Mouse (Mus musculus) heart, postnatal 25 days (tissue): ENCODE results near the gene Creld2. TPM values are rescaled to one million over a fixed set of nuclear protein-coding genes. Genes with fewer than 3 reads are reported as not detected.
"Not testable (repeated sequence)": the region's sequence is repeated elsewhere in the genome, so short reads cannot be mapped to it uniquely, and the experiment has no call there.

Experiments
- DNase-seq: peaks from one replicate; pipeline ENCODE4 v3.0.0; 2022; ENCODE audit warnings: low spot score
- intact Hi-C: fragments of 180-260 bp; cut with DNase I; formaldehyde crosslinking; loops from one replicate; pipeline ENCODE4 v1.15.1; 2025
- total RNA-seq, 2 experiments: library from RNA; stranded (reverse); gene quantifications; 2 replicates each; pipeline ENCODE4 v1.2.3; 2021

Creld2 gene
- total RNA-seq: 10 to 100 TPM; 24.7 to 27.3 TPM

DNA sequence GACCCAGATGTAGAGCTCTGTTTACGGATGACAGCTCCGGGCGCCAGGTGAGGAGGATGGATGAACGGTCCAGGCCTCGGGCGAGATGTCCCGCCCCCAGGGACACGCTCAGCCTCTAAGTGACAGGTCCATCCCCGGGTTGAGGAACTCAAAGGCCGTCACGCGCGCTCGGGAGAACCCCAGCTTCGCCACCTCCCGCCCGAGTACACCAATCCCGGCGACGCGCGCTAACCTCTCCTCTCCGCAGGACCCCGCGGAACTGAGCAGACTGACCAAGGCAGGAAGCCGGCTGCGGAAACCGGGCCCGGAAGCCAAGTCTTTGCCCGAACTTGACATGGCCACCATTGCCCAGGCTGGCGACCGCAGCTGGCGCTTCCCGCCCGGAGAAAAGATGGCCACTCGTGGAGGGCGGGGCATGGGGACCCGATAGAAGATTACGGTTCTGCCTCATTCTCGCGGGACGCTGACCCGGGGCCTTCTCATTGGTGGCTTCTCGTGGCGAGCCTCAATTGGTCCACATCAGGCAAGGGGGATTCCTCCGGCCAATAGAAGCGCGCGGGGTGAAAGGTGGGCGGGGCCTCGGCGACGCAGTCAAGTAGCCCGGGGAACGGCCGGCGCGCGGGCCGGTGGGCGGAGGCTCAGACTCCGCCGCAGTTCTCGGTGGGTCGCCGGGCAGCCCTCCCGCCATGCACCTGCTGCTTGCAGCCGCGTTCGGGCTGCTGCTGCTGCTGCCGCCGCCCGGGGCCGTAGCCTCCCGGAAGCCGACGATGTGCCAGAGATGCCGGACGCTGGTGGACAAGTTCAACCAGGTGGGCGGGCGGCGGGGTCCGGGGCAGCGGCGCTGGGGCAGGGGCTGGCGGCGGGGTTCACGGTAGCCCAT, at the start of gene Creld2, which contains the start of gene Alg12:
TSS of gene Creld2 (plus strand) at position 621 of the 880 bp plus-strand sequence.
TSS of gene Alg12 (minus strand) at position 293 of the 880 bp plus-strand sequence.
- intact Hi-C loops: loop anchor here (5.0 kb wide), 2 partner anchors 67 to 87 kb away; partner anchors contain the start of genes Brd1 and Zbed4
- peak; percentile 100 for DNase-seq

GRCm38 (mm10) chr15:88774630-88775029, 44.8 kb upstream of the Creld2 start:
- DNase-seq, intact Hi-C loops: not testable (repeated sequence)

- intact Hi-C loops: no loop called here
- DNase-seq: no peak
These were observed 27.2 kb upstream of the Creld2 start for GRCm38 (mm10) chr15:88792140-88792850.

- DNase-seq, intact Hi-C loops: not testable (repeated sequence)
These were observed 24.7 kb upstream of the Creld2 start for GRCm38 (mm10) chr15:88794729-88795128.

DNA sequence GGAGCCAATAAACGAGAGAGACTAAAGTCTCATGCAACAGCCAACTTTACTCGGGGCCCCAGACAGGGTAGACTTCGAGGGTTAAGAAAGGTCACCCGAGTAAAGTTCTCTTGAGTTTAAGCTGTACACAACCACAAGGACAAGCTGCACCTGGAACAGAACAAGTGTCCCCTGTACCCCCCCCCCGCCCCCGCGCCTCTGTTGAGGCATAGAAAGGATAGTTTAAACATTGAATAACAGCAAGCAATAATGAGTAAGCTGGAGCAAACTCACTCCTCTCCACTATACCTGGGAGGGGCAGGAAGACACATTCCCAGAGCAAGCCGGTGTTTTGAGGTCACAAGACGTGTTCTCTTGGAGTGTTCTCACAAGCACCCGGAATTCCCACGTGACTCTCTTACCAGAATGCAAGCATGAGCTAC, 19.5 kb upstream of the Creld2 start:
- intact Hi-C loops: no loop called here
- DNase-seq: no peak

GRCm38 (mm10) chr15:88800921-88801354, 18.5 kb upstream of the Creld2 start:
- DNase-seq: no peak
- intact Hi-C loops: no loop called here

DNA sequence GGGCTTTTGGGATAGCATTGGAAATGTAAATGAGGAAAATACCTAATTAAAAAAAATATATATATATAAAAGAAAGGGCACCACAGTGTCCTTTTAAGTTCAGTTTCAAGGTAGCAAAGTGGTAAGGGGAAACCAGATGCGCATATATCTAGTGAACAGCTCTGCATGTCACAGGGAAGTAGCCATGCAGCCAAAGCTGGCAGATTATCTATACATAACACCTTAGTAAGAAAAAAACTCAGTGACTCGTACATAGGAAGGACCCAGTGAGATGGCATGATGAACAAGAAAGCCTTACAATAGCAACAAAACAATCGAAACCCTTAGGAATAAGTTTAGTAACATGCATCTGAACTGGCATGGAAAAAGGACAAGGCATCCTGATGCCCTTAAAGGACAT, 17.5 kb upstream of the Creld2 start:
- no peak for DNase-seq

GRCm38 (mm10) chr15:88802348-88802747, 17.1 kb upstream of the Creld2 start:
- DNase-seq: no peak
- intact Hi-C loops: no loop called here

More for the DNA sequence above, 17.5 kb upstream of the Creld2 start:
- intact Hi-C loops: no loop called here

- intact Hi-C loops: no loop called here
- DNase-seq: no peak
These were observed 11.3 kb upstream of the Creld2 start for GRCm38 (mm10) chr15:88808121-88808520.

- DNase-seq: no peak
- intact Hi-C loops: no loop called here
These were observed 9.1 kb upstream of the Creld2 start for GRCm38 (mm10) chr15:88810369-88810768.

- DNase-seq: no peak
- intact Hi-C loops: no loop called here
These were observed 6.2 kb upstream of the Creld2 start for GRCm38 (mm10) chr15:88813262-88813661.

DNA sequence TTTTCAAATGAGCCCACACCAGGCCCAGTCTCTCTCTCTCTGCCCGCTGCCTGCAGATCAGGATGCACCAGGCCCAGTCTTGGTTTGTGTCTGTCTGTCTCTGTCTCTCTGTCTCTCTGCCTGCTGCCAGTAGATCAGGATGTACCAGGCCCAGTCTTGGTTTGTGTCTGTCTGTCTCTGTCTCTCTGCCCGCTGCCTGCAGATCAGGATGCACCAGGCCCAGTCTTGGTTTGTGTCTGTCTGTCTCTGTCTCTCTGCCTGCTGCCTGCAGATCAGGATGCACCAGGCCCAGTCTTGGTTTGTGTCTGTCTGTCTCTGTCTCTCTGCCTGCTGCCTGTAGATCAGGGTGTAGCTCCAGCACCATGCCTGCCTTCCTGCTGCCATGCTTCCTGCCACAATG, 5.6 kb upstream of the Creld2 start:
- DNase-seq, intact Hi-C loops: not testable (repeated sequence)

GRCm38 (mm10) chr15:88814411-88815047, 4.9 kb upstream of the Creld2 start:
- intact Hi-C loops: loop anchor here (5.0 kb wide), 2 partner anchors 62 to 82 kb away; partner anchors contain the start of genes Brd1 and Zbed4
- DNase-seq: no peak

DNA sequence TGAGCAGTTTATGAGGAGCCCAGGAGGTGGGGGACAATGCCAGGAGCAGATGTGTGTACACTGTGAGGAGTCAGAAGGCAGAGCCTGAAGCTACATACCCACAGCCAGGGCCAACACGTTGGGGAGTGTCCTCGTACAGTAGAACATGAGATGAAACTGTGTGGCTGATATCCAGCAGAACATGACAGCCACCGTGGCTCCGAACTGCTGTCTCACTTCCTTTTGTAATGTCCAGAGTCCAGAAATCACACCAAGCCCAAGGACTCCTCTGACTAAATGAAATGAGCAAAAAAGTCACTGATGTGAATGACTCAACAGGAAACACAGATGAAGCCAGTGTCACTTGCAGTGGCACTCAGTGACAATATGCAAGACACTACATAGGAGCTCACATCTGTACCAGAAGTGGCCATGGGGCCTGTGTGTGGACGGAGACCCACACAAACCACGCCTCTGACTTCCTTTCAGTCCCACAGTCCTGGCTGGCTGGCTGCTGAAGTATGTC, 4.2 kb upstream of the Creld2 start:
- intact Hi-C loops: loop anchor here (5.0 kb wide), 2 partner anchors 63 to 83 kb away; partner anchors contain the start of genes Brd1 and Zbed4
- no peak for DNase-seq

- DNase-seq: no peak
- intact Hi-C loops: loop anchor here (5.0 to 10.0 kb wide), 4 partner anchors 68 to 257 kb away; partner anchors contain the start of genes Brd1, Trabd and Zbed4
These were observed 459 bp downstream of the Creld2 start for GRCm38 (mm10) chr15:88819906-88820303.

GRCm38 (mm10) chr15:88821403-88821802, 2.0 kb downstream of the Creld2 start:
- DNase-seq: no peak
- intact Hi-C loops: loop anchor here (5.0 to 10.0 kb wide), 2 partner anchors 173 to 256 kb away; partner anchors contain the start of gene Trabd

- DNase-seq: no peak
- intact Hi-C loops: loop anchor here (5.0 to 10.0 kb wide), 2 partner anchors 172 to 255 kb away; partner anchors contain the start of gene Trabd
These were observed 3.1 kb downstream of the Creld2 start for GRCm38 (mm10) chr15:88822513-88822912.

- DNase-seq: no peak
- intact Hi-C loops: loop anchor here (5.0 to 10.0 kb wide), 2 partner anchors 171 to 254 kb away; partner anchors contain the start of gene Trabd
These were observed 3.9 kb downstream of the Creld2 start for GRCm38 (mm10) chr15:88823376-88823775.

DNA sequence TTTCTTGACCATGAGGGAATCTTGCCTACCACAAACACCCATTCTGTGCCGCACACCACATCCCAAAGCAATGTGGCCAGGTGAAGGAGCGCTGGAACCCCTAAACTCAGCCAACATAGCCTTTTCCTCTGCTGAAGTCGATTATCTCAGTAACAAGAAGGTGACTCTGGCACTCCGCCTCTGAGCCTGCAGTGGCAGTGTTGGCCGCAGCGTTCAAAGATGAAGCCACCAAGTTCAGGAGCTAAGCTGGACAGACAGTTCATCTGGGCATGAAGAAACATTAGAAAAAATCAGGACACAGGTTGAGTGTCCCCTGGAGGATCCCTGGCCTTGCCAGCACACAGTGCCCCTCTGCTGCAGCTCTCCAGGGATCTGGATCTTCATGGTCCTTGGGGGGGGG, 8.0 kb downstream of the Creld2 start:
- intact Hi-C loops: loop anchor here (10.0 kb wide), 1 partner anchor 167 kb away; no protein-coding TSS in a partner anchor
- DNase-seq: no peak
